Mouse (Mus musculus): Measurements from ENCODE around the gene Scgb2b17.
"Not testable (repeated sequence)": the region's sequence is repeated elsewhere in the genome, so short reads cannot be mapped to it uniquely, and the experiment has no call there.

The Scgb2b17 gene

DNA sequence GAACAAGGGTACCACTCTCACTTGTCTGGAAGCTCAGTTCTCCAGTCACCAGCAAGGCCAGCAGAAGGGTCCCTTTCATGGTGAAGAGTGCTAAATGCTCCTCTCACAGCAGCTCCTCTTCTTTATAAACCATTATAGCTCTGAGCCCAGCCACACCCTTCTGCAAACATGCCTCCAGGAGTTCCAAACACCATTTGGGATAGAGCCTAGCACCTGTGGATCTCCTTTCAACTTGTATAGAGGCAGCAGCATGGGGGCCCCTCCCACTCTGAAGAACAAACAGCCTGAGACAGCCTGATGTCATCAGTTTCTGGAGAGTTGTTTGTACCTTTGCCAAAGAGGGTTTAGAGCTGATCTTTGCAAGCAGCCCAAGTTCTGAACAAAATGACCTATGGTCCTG is at the start of gene Scgb2b17:
Gene Scgb2b17, minus strand, starts transcription at position 101 of the 400 bp plus-strand sequence.
- DNase-seq: not testable (repeated sequence)

DNA sequence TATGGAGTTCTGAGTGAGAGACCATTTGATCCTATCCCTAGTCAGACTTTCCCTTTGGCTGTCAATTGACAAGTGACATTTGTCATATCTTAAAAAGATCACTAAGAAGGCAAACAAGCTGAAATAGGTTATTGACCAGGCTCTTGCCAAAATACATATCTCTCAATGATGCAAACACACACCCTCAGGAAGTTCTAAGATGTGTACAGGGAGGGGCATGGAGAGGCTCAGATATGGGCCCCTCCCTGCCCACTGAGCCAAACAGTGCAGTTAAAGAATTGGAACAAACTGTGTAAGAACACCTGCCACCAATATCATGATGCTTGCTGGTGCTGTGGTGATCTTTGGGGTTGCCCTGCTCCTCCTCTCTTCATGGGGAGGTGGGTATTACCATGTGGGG is 6.8 kb upstream of the Scgb2b17 start, which contains the start of gene Scgb1b17:
Gene Scgb1b17, plus strand, starts transcription at position 301 of the 400 bp plus-strand sequence.
- DNase-seq: not testable (repeated sequence)
